Mouse (Mus musculus) spleen, embryonic (tissue): Measurements from ENCODE around the gene Serpinb6a.

Source experiments
- CTCF ChIA-PET: fragments of 350-600 bp; sonication (Branson Sonifier 250); formaldehyde crosslinking; loops from one replicate; lab custom pipeline; 2022; lab: Charles Lee

The Serpinb6a gene

DNA sequence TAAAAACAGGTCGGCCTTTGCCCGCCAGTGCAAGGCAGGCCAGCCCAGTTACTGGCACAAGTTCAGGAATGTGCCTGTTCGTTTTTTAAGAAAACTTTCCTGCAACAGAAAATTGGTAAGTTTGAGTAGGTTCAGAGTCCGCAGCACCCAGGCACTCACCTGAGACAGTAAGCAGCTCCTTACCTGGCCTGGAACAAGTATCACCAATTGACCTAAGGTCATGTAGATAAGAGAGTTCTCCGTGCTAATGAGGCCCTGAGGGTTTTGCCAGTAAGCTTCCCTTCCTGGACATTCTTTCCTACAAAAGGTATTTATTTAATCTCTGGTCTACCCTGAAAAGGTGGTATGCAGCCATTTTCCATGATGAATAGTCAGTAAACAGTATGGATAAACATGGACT, 80.9 kb downstream of the Serpinb6a start:
- CTCF ChIA-PET: no interaction called here

DNA sequence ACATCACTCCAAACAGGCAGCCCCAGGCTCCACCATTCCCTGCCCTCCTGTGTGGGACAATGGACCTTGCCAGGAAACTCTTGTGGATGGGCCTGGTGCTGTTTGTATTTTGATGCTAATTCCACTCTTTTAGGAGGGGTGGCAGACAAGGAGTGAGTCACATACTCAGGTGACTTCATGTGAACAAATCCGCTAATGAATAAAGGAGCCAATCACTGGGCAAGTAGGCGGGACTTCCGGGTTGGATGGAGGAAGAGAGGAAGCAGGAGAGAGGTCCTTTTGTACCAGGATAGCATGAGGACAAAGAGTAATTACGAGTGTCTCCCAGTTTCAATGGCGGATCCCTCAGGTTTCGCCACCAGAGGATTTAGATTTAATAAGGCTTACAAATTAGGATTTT, 81.6 kb downstream of the Serpinb6a start:
- CTCF ChIA-PET: no interaction called here

DNA sequence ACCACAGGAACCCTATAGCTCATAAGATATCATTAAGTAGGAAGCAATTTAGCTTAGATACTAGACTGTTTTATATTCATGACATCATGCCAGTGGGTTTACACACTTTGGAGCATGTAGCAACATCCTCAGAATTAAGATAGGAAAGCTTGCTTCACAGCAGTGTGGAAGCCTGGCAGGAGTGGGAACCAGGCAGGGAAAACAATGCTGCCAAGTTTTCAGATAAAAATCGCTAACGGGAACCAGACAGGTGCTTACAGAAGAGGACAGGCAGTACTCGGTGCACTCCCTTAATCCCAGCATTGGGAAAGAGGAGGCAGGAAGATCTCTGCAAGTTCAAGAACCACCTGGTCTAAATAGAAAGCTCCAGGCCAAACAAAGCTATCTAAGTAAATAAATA, 95.8 kb downstream of the Serpinb6a start:
- CTCF ChIA-PET: no interaction called here

DNA sequence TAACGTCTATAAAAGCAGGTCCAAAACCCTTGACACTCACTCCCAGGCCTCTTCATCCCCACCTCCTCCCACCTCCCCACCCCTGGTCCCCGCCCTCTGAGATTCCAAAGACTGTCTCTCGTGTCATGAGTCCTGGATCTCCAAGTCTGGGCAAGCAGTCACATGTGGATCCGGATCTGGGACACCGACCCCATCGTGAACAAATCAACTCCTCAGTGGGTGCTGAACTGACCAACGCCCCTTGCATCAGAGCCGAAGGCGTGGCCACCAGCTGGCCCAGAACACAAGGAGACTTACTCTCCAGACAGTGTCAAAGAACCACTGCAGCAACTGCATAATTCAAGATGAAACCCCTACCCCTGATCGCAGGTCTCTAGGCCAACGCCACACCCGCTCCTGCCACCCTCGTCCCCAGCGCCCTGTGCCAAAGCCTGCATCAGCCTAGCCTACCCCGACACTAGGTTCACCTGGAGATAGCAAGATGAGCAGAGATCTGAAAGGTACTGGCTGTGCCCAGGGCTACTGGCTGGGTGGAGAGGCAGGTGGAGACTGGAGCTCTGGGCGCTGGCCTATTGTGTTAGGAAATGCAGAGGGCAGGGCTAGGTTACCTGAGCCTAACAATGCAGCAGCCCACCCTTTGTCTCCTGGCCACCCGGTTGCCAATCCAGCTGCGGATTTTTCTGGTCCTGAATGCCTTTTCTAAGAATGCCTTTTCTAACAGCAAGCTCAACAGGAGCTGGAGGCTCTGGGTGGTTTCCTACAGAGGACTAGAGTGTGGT, 97.2 kb downstream of the Serpinb6a start, which contains the start of gene Serpinb6c:
Gene Serpinb6c (minus strand): TSS at position 533 of the 779 bp plus-strand sequence.
- CTCF ChIA-PET: no interaction called here

DNA sequence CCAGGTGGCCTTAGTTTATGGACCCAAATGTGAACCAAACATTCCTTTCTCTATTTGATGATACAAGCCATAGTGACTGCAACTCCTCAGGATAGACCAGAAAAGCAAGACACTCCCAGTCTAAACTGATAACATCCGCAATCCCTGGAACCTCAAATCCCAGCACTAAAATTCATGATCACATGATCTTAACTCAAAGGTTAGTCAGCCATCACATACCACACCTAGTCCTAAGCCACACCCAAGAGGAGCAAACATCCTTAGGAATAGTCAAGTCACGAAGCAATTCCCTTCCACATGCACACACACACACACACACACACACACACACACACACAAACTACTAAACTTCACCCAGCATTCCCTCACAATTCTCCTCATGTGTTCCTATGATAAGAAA, 99.3 kb downstream of the Serpinb6a start:
- CTCF ChIA-PET: no interaction called here

DNA sequence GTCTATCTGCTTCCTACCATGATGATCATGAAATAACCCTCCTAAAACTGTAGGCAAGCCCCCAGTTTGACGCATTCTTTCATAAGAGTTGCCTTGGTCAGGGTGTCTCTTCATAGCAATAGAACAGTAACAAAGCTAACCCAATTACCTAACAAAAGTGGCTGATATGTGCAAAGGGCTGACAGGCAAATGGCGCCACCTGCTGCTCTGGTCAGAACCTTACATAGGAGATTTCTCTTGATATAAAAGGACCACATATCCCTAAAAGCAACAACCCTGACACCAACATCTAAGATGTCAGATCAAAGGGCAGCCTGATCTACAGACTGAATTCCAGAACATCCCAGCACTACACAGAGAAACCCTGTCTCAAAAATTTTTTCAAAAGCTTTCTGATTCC, 108.4 kb downstream of the Serpinb6a start:
- CTCF ChIA-PET: no interaction called here
